Mouse (Mus musculus) limb, embryonic 14.5 days (tissue): Measurements from ENCODE around the gene Cxcl16. TPM values are rescaled to one million over a fixed set of nuclear protein-coding genes. Genes with fewer than 3 reads are reported as not detected.
A peak's percentile ranks its signal among the peaks of the same experiment; 100 is the strongest.

Experiments used
- ATAC-seq: fragments of 200-750 bp; cut with Nextera tagmentation; 2 replicates; pipeline ENCODE4 v1.8.0; 2017; ENCODE audit warnings: low read depth, moderate number of reproducible peaks, moderate TSS enrichment; ENCODE audit not compliant: low FRiP score
- DNase-seq: peaks from one replicate; pipeline ENCODE4 v3.0.0-alpha.2; 2015; ENCODE audit warnings: low spot score
- H3K27ac ChIP-seq: fragments of 300-500 bp; sonication (generic); replicated peaks from 2 replicates; pipeline ENCODE4 v1.5.1; 2014; ENCODE audit warnings: low read depth, mild to moderate bottlenecking, low read length, moderate library complexity, mixed read lengths
- H3K27me3 ChIP-seq: fragments of 300-500 bp; sonication (generic); 2 replicates; pipeline ENCODE4 v1.6.1; 2014; ENCODE audit warnings: low read length, mixed read lengths; ENCODE audit not compliant: control insufficient read depth, insufficient read depth
- H3K36me3 ChIP-seq: fragments of 300-500 bp; sonication (generic); 2 replicates; pipeline ENCODE4 v1.6.1; 2014; ENCODE audit warnings: mild to moderate bottlenecking, low read length, moderate library complexity, mixed read lengths; ENCODE audit not compliant: control insufficient read depth, insufficient read depth
- H3K4me1 ChIP-seq: fragments of 300-500 bp; sonication (generic); 2 replicates; pipeline ENCODE4 v1.6.1; 2014; ENCODE audit warnings: antibody characterized with exemption, low read length, mixed read lengths; ENCODE audit not compliant: control insufficient read depth, insufficient read depth
- H3K4me2 ChIP-seq: fragments of 300-500 bp; sonication (generic); replicated peaks from 2 replicates; pipeline ENCODE4 v1.6.1; 2014; ENCODE audit warnings: low read depth, mild to moderate bottlenecking, low read length, moderate library complexity; ENCODE audit not compliant: severe bottlenecking
- H3K4me3 ChIP-seq: fragments of 300-500 bp; sonication (generic); replicated peaks from 2 replicates; pipeline ENCODE4 v1.5.1; 2014; ENCODE audit warnings: low read length
- H3K9ac ChIP-seq: fragments of 300-500 bp; sonication (generic); 2 replicates; pipeline ENCODE4 v1.6.1; 2014; ENCODE audit warnings: mild to moderate bottlenecking, low read depth, low read length, moderate library complexity; ENCODE audit not compliant: severe bottlenecking
- H3K9me3 ChIP-seq: fragments of 300-500 bp; sonication (generic); 2 replicates; pipeline ENCODE4 v1.6.1; 2016; ENCODE audit warnings: low read length; ENCODE audit not compliant: control insufficient read depth
- POLR2A ChIP-seq: fragments of 200-500 bp; IDR thresholded peaks from 2 replicates; pipeline ENCODE4 v1.8.0; 2012; ENCODE audit warnings: inconsistent platforms, mild to moderate bottlenecking, moderate library complexity, borderline replicate concordance; ENCODE audit not compliant: insufficient read depth, insufficient read length; ENCODE audit errors: extremely low read depth
- WGBS: fragments of 180-500 bp; shearing (Covaris S2); extraction: QIAGEN DNeasy Blood & Tissue Kit; methylation state at CpG from one replicate; pipeline ENCODE4 v1.1.7; 2014; 5-methylcytosine and 5-hydroxymethylcytosine counted together
- polyA plus RNA-seq, 2 experiments: library from polyadenylated mRNA; depleted of rRNA in 1 of 2; stranded (reverse) in 1 of 2; unstranded in 1 of 2; fragments of >200 nt; fragmentation: Nextera tagmentation in 1 of 2; extraction: Ambion mirVana in 1 of 2; gene quantifications; 2 replicates each; pipeline versions ENCODE4 v1.2.1 to v1.2.3; 2012 to 2014

Cxcl16 gene
- polyA plus RNA-seq, 2 experiments = 5.9 to 6.3 TPM

- Histone ChIP-seq H3K4me1 (peaks cover 9% of the 10 kb centered on the region), H3K4me2 (no peak overlapping the region), H3K9me3 (no peaks in the 10 kb centered on the region), H3K4me3 (no peak overlapping the region), H3K36me3 (no peaks in the 10 kb centered on the region), H3K27me3 (0 out of 2 replicates have a peak, but pooled peaks cover 12% of the 10 kb centered on the region), H3K9ac (no peak overlapping the region), H3K27ac (no peak overlapping the region)
- TF ChIP-seq POLR2A = no peak
- WGBS = 92% methylated on average over 5 of the region's 5 CpGs
- no peak for DNase-seq
- ATAC-seq = no peak
Observed at GRCm38 (mm10) chr11:70467902-70468619, 8.3 kb upstream of the Cxcl16 start.

- H3K9ac ChIP-seq = peak overlapping the region; percentile 41
- H3K27ac ChIP-seq = no peak overlapping the region
- no peaks in the 10 kb centered on the region for H3K36me3 ChIP-seq
- peaks cover 9% of the 10 kb centered on the region for H3K4me1 ChIP-seq
- no peak for TF ChIP-seq POLR2A
- peak overlapping the region; percentile 22 for H3K4me3 ChIP-seq
- H3K27me3 ChIP-seq = 0 out of 2 replicates have a peak, but pooled peaks cover 12% of the 10 kb centered on the region
- peak overlapping the region; percentile 56 for H3K4me2 ChIP-seq
- DNase-seq = no peak
- no peaks in the 10 kb centered on the region for H3K9me3 ChIP-seq
- WGBS = 4% methylated on average over 23 of the region's 23 CpGs
- ATAC-seq = no peak
Observed at GRCm38 (mm10) chr11:70465824-70466223, 6.0 kb upstream of the Cxcl16 start.

- WGBS = 28% methylated on average over 16 of the region's 16 CpGs
- peak overlapping the region; percentile 41 for H3K9ac ChIP-seq
- no peak for TF ChIP-seq POLR2A
- H3K4me2 ChIP-seq = peak overlapping the region; percentile 56
- peaks cover 17% of the 10 kb centered on the region; the same call in 1 of the 2 replicates for H3K27me3 ChIP-seq
- H3K27ac ChIP-seq = no peak overlapping the region
- peaks cover 9% of the 10 kb centered on the region for H3K4me1 ChIP-seq
- no peaks in the 10 kb centered on the region for H3K9me3 ChIP-seq
- no peak for DNase-seq
- no peak for ATAC-seq
- H3K36me3 ChIP-seq = no peaks in the 10 kb centered on the region
- peak overlapping the region; percentile 22 for H3K4me3 ChIP-seq
Observed at GRCm38 (mm10) chr11:70465211-70465610, 5.4 kb upstream of the Cxcl16 start.

- TF ChIP-seq POLR2A = no peak
- no peak overlapping the region for H3K27ac ChIP-seq
- H3K36me3 ChIP-seq = no peaks in the 10 kb centered on the region
- 80% methylated on average over 5 of the region's 5 CpGs for WGBS
- H3K9me3 ChIP-seq = no peaks in the 10 kb centered on the region
- no peak overlapping the region for H3K4me3 ChIP-seq
- no peak overlapping the region for H3K9ac ChIP-seq
- DNase-seq (no peak), ATAC-seq (no peak)
- peaks cover 19% of the 10 kb centered on the region; the same call in 1 of the 2 replicates for H3K27me3 ChIP-seq
- H3K4me2 ChIP-seq = no peak overlapping the region
- H3K4me1 ChIP-seq = peaks cover 10% of the 10 kb centered on the region
Observed at GRCm38 (mm10) chr11:70463970-70464369, 4.2 kb upstream of the Cxcl16 start.

- WGBS = 15% methylated on average over 31 of the region's 32 CpGs
- ATAC-seq = no peak
- H3K27ac ChIP-seq = no peak within 1 kb of the TSS
- peak within 1 kb of the TSS; percentile 67 for H3K9ac ChIP-seq
- no peak for DNase-seq
- no peak for TF ChIP-seq POLR2A
- no peaks in the 10 kb centered on the region for H3K36me3 ChIP-seq
- no peaks in the 10 kb centered on the region for H3K9me3 ChIP-seq
- H3K4me3 ChIP-seq = peak within 1 kb of the TSS; percentile 56
- H3K4me2 ChIP-seq = peak within 1 kb of the TSS; percentile 92
- H3K27me3 ChIP-seq = peaks cover 13% of the 10 kb centered on the region
- H3K4me1 ChIP-seq = peaks cover 5% of the 10 kb centered on the region; the same call in 1 of the 2 replicates
Observed at GRCm38 (mm10) chr11:70458688-70459600, 840 bp downstream of the Cxcl16 start, which contains the start of gene Zmynd15. Gene Zmynd15, plus strand, starts transcription at chr11:70459433.
